Mouse (Mus musculus) E14TG2a.4 (cell line): Measurements from ENCODE around the gene Midn.

Experiments used
- CTCF ChIP-seq: conservative IDR thresholded peaks from 2 replicates; pipeline ENCODE4 v1.5.1; 2014; ENCODE audit warnings: low read length
- NANOG ChIP-seq: IDR thresholded peaks from 2 replicates; pipeline ENCODE4 v1.6.1; 2014; ENCODE audit warnings: borderline replicate concordance, low read length, mixed read lengths
- POU5F1 ChIP-seq: IDR thresholded peaks from 2 replicates; pipeline ENCODE4 v1.6.1; 2014; ENCODE audit warnings: low read length, borderline replicate concordance

GRCm38 (mm10) chr10:80133226-80133849 is 14.7 kb upstream of the Midn start:
- TF ChIP-seq CTCF: no peak
- TF ChIP-seq NANOG: no peak
- no peak for TF ChIP-seq POU5F1
